Mouse (Mus musculus) adrenal gland, adult 18-20 months (tissue): ENCODE data around the gene Mnat1. TPM values are rescaled to one million over a fixed set of nuclear protein-coding genes. Genes with fewer than 3 reads are reported as not detected.
"Not testable (repeated sequence)": the region's sequence is repeated elsewhere in the genome, so short reads cannot be mapped to it uniquely, and the experiment has no call there.

ENCODE experiments used
- DNase-seq, 2 experiments: peaks; one replicate each; pipeline ENCODE4 v3.0.0; 2021 to 2022; ENCODE audit warnings: low spot score in 2 of 2
- total RNA-seq, 2 experiments: library from RNA; stranded (reverse); gene quantifications; 1 replicate in 1 of 2; 2 replicates in 1 of 2; pipeline ENCODE4 v1.2.3; 2021

Mnat1 gene
- total RNA-seq, 2 experiments from 2014 or later = 15.0 to 16.6 TPM

- no peak for DNase-seq
These were observed 1.7 kb downstream of the Mnat1 start for GRCm38 (mm10) chr12:73125250-73125649.

GRCm38 (mm10) chr12:73140732-73141131 lies 17.2 kb downstream of the Mnat1 start:
- DNase-seq = no peak

DNA sequence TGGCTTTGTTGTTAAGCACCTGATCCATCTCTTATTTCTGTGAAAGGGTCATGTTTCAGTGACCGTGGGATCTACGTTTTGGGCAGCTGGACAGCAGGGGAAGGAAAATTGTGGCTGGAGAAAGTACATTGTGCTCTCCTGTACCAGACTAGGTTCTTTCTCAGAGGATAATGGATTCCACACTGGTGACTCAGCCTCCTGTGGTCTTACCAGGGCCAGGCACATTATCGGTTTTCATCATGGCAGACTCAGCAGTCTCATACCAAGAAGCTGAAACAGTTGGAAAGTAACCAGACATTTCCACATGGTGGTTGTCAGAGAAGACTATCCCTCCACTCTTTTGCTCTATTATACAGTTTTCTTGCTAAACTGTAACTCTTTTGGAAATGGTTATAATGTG lies 23.7 kb downstream of the Mnat1 start:
- no peak for DNase-seq

GRCm38 (mm10) chr12:73151038-73151437 lies 27.5 kb downstream of the Mnat1 start:
- DNase-seq = not testable (repeated sequence)

DNA sequence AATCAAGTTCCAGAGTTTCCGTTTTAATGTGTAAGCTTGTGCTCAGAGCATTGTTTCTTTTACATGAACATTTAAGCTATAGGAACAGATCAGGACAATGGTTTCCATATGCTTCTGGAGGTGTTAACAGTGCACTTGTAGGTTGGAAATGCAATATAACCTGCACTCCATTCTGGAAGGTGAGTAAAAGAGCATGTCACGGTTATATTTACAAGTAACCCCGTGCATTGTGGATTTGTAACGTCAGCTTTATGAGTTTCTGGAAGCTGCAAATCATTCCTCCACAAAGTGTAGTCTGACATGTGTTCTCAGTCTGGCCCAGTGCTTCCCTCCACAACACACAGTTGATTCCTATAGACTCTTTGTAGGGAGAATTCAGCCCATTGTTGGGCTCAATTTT lies 30.6 kb downstream of the Mnat1 start:
- no peak for DNase-seq

GRCm38 (mm10) chr12:73160341-73160740 lies 36.8 kb downstream of the Mnat1 start:
- DNase-seq = no peak

GRCm38 (mm10) chr12:73162408-73163181 lies 39.1 kb downstream of the Mnat1 start:
- peak in 1 of 2 experiments; percentile 12 for DNase-seq

- DNase-seq = no peak
These were observed 47.3 kb downstream of the Mnat1 start for GRCm38 (mm10) chr12:73170794-73171193.

DNA sequence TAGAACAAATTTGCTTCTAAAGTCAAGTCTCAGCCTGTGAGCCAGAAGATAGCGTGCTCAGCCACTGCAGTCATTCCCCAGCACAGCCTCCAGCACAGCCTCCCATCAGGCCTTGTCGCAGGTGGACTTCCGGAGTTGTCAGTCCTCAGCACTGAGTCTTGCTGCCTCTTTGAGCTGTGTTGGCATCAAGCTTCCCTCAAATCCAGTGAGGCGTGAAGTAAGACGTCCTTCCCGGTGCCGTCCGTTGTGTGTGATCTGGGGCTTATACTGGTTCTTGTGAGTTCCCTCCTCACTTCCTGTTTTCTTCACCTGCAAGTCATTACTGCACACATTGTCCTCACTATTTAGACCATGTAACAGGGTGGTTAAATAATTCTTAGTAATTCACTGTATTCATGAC lies 60.4 kb downstream of the Mnat1 start:
- DNase-seq = no peak

GRCm38 (mm10) chr12:73197363-73197762 lies 73.8 kb downstream of the Mnat1 start:
- no peak for DNase-seq

GRCm38 (mm10) chr12:73198451-73198850 lies 74.9 kb downstream of the Mnat1 start:
- DNase-seq = no peak

DNA sequence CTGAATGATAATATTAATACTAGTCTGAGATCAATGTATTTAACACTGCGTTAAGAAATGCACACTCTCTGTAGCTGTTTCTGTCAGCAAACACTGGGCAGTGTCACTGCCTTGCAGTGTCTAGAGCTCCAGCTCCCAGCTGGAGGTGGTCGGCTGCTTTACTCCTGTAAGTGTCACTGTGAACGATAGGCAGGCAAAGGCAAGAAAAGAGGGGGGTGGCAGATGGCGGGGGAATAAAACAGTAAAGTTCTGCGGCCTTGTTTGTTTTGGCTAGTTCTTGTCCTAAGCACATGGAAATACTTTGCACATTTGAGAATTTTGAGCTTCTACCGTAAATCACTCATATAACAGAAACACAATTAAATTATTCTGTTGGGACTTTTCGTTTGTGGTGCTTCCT lies 75.9 kb downstream of the Mnat1 start:
- no peak for DNase-seq

DNA sequence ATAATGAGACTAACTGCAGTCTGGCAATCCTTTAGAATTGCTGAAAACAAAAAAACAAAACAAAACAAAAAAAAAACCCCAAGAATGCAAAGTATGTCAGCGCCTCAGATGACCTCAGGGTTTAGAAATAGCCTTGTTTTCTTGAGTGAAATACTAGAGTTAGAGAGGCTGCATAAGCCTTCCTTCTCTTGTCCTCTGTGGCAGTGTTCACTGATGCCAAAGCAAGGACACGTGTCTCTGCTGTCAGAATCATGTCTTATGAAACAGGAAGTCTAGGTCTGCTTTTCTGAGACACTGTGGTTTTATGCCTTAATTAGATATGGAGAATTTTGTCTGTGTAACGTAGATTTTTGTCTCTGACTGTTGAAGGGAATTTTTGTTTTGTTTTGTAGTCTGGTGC lies 78.1 kb downstream of the Mnat1 start:
- DNase-seq = no peak

DNA sequence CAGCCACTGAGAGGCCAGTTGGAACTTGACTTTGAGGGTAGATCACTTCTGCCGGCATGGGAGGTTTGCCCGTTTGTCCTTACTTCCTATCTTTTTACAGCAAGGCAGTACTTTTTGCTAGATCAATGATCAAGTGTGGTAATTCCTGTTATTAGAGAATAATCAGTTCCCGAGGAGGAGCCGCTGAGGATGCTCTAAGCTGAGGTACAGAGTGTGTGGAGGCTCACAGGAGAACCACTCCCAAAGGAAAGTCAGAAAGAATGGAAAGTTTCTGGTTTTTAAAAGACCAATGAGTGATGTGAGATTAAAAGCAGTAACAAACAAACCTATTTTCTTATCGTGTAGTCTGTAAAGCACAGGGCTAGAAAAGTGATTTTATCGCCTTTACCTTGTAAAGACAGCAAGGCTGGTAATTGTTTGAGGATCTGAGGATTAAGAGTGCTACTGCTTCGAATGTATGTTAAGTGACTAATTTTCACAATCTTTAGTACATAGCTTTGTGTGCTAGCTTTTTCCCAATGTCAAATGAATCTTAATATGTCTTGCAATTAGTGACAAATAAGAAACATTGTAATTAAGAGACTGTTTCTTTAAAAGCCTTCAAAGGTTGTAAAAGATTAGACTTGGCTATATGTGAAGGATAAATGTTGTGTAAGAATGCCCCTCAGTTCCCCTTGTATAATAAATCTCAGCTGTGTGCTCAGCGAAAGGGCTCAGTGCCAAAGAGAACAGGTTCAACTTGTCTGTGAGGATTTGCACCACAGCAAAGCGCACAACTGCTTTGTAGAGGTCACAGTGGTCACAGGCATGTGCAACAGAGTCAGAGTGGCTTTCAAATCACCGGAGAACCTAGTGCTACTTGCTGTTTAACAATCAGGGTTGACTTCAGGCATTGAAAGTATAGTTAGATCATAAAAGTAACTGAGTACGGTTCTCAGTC lies 82.5 kb downstream of the Mnat1 start:
- DNase-seq = peak in 1 of 2 experiments; percentile 14

DNA sequence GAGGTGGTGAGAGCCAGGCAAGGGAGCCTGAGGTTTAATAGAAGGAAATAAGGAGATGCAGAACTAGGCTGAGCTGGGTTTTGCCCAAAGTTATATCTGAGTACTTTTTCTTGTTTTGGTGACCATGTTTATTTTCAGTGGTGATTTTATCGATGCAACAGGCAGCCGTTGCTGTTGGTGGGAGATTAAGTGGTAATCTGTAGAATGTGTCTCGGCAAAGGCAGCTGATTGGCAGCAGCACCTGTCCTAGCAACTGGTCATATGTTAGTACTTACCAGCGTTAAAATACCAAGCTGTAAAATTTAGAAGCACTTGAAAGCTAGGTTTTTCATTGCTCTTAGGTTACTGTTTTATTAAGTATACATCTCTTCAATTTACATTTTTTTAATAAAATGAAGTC lies 83.5 kb downstream of the Mnat1 start:
- DNase-seq = no peak

DNA sequence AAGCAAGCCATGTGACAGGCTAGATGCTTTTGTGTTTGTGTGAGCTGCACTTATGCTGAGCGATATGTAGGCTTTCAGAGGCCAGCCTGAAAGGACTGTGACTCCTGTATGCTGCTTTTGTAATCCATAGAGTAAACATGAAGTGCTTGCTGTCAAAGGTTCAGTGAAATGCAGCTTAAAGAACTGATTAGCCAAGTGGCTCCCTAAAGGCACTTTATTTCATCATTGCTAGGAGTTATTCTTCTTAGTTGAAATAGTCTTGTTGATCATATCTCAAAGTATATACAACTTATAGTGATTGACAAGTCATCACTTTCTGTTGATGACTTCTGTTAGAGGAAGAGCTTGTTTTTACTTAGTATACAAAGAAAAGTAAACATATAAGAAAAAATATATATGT lies 83.9 kb downstream of the Mnat1 start:
- no peak for DNase-seq

DNA sequence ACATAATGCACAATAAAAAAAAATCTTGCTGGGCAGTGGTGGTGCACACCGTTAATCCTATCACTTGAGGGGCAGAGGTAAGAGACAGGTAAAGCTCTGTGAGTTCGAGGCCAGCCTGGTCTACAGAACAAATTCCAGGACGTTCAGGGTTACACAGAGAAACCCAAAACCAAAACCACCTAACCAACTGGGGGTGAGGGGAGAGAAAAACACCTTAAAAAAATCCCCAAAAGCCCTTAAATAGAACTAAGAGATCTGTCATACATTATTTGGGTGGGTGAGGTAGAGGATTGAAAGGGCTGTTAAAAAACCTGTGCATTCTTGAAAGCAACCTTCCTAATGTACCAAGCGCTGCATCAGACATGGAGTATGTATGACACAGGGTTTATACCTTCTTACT lies 85.0 kb downstream of the Mnat1 start:
- no peak for DNase-seq

DNA sequence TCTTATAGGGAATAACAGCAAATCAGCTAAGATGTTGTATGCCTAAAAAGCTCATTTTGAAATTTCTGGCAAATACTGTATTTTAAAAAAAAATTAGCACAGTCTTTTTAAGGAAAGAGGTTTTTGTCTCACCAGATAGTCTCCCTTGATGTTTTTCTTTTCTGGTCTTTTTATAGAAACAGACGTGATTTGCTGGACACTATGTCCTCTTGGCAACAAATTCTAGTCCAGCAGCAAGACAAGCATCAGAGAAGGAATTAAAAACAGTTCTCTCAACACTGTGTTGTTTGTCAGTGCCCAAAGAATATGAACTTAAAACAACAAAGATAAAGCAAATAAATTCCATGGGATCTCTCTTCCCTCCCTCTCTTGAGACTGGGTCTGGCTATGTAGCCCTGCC lies 85.6 kb downstream of the Mnat1 start:
- no peak for DNase-seq

DNA sequence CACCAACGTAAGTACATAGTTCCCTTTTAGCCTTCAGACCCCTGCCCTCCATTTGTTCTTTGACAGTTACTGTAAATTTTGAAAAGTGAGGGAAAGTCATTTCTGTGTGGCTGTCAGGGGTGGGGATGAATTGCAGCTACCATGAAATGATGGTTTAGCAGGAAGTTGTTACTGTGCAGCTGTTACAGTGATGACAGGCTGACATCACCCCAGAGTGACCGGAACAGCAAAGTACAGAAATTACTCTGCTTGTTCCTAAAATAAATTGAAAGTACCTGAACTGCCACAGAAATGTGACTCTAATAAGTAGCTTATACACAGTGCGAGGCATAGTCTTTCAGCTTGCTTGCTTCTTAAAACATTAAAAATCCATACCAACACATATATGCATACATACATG lies 86.9 kb downstream of the Mnat1 start:
- no peak for DNase-seq

- no peak for DNase-seq
These were observed 92.3 kb downstream of the Mnat1 start for GRCm38 (mm10) chr12:73215773-73216172.

DNA sequence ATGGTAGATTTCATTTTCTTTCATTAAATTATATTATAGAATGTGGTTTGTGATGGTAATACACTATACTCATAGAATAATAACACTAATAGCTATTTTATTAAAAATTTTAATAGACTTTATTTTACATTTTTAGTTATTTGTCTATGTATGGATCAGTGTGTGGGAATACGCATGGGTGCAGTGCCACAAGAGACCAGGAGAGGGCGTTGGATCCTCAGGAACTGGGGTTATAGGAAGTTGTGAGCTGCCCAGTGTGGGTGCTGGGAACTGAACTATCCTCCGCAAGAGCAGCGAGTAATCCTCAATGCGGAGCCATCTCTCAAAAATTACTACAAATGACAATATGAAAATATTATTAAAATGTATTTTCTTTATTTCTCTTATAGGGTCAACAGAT lies 95.1 kb downstream of the Mnat1 start:
- no peak for DNase-seq

- no peak for DNase-seq
These were observed 97.7 kb downstream of the Mnat1 start for GRCm38 (mm10) chr12:73221235-73221634.
